Mouse (Mus musculus): ENCODE data around the gene Lrch1. TPM values are rescaled to one million over a fixed set of nuclear protein-coding genes. Genes with fewer than 3 reads are reported as not detected.

Gene Lrch1
- total RNA-seq, 2 experiments from 2014 or later, result 40.9 to 43.4 TPM

- intact Hi-C loops (cut with DNase I), result no loop called here
- no peak for DNase-seq
Measured at GRCm38 (mm10) chr14:74864805-74865483, 82.7 kb downstream of the Lrch1 start.

- DNase-seq, result no peak
- intact Hi-C loops (cut with DNase I), result no loop called here
Measured at GRCm38 (mm10) chr14:74861456-74861855, 86.2 kb downstream of the Lrch1 start.

DNA sequence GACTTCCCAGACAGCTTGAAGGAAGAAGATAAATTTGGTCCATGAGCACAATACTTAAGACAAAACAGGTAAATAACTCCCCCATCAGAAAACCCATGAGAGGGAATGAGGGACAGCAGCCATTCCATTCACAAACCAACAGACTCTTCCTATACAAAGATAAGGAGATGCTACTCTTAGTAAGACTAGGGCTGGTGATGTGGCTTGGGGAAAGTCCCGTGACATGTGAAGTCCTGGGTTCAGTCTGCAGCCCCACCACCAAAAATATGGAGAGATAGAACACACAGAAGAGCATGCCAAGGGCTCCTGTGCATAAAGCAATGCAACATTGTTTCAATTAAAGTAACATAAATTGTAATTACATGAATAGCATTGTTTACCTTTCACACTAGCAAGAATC, 88.5 kb downstream of the Lrch1 start:
- intact Hi-C loops (cut with DNase I), result no loop called here
- no peak for DNase-seq

DNA sequence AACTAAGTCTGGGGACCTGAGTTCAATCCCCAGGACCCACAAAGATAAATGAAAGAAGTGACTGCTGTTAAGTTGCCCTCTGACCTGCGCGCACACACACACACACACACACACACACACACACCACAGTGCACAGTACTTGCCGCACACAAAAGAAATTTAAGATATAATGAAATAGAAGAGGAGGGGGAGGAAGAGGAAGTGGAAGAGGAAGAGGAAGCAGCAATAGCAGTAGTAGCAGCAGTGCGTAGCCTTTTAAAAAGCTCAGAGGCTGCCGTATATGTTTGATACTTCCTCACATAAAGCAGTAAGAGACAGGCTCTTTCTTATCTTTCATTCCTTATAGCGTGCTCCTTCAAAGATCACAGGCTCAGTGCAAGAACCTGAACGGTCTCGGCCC, 92.2 kb downstream of the Lrch1 start:
- no peak for DNase-seq

DNA sequence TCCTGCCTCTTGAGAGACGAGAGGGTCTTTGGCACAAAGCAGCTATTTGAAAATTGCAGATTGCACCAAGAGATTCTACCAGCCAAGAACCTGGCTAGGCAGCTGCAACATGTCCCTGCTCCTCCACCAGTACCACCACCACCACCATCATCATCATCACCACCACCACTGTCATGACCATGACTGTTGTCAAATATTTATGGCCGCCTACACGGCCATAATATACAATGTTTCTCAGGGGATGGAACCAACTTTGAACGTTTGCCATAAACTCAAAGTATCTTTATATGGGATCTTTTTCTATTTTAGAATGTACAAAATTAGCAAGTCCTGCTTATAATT, 93.9 kb downstream of the Lrch1 start:
- intact Hi-C loops (cut with DNase I), result no loop called here
- no peak for DNase-seq

More for the DNA sequence above, 92.2 kb downstream of the Lrch1 start:
- intact Hi-C loops (cut with DNase I), result no loop called here

DNA sequence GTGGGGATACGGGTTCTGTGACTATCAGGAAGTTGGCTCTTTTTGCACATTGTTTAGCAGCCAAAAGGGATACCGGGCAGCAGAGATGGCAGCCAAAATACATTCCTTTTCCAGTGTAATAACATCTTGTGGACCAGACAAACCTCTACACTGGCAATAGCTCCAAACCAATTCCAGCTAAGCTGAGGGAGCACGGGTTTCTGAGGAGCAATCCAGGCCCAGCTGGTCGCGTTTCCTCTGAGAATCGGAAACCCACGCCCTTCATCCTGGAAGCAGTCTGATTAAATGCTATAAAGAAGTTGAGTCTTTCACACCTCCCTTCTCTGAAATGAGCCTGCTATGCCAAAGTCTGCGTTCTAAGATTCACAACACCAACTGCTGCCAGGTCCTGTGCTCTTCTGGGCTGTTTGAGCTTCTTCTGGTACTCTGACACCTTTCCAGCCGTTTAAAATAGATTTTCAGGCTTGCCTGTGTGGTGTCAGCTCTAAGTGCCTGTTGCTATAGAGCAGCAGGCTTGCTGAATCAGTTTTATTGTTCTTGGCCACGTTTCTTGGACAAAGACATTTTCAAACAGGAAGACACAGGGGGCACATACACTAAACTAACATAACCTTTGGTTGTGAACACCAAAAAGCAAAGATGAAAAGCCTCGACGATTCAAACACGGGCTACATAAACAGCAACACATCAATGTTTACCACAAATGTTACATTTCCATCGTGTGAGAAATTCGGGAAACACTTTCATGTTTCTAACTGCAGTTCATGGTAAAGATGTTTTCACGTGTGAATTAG, 94.5 kb downstream of the Lrch1 start:
- DNase-seq, result no peak
- intact Hi-C loops (cut with DNase I), result no loop called here

- no peak for DNase-seq
- intact Hi-C loops (cut with DNase I), result no loop called here
Measured at GRCm38 (mm10) chr14:74851866-74852265, 95.8 kb downstream of the Lrch1 start.

GRCm38 (mm10) chr14:74849020-74849419, 98.7 kb downstream of the Lrch1 start:
- intact Hi-C loops (cut with DNase I), result no loop called here
- DNase-seq, result no peak

DNA sequence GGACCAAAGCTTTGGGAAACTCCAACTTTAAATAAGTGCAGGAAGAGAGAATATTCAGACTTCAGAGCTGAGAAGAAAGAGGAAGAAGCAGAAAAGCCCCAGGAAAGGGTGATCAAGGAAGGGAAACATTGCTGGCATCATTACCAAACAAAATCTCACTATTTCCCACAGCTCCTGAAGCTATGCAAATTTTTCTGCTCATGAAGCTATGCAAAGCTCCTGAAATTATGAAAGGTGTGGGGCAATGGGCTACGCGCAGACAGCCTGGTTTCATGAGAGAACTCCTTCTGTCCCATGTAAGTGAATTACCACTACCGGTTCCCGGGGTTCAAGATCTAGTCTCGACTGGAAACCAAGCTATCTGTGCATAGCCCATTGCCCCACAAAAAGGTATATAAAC, 99.5 kb downstream of the Lrch1 start:
- no peak for DNase-seq
- intact Hi-C loops (cut with DNase I), result no loop called here

GRCm38 (mm10) chr14:74847311-74848133, 100.2 kb downstream of the Lrch1 start:
- intact Hi-C loops (cut with DNase I), result no loop called here
- no peak for DNase-seq

- DNase-seq, result no peak
- intact Hi-C loops (cut with DNase I), result no loop called here
Measured at GRCm38 (mm10) chr14:74846668-74847067, 101.0 kb downstream of the Lrch1 start.

DNA sequence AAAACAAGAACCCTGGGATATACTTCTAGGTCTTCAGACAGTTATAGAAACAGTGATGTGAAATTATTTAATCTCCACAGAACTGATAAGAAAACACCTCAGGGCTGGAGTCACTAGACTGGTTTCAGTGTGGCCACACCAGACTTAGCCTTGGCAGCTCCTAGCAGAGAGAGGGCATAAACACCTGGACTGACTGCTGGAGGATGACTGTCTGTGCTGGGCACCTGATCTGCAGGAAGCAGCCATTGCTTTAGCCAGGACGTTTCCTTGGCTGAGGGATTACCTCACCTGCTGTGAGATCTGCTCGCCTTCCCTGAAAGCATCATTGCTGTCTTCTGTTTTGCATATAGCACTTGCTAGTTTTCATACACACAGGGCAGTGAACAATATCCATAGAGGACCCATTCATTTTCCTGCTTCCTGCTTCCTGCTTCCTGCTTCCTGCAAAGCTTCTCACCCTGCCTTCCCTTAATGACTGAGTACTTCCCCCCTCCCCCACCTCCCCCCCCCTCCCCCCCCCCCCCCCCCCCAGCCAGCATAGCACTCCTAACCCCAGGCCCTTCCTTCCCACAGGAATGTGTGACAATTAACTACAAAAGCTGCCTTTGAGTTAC, 101.9 kb downstream of the Lrch1 start:
- intact Hi-C loops (cut with DNase I), result no loop called here
- DNase-seq, result no peak

- intact Hi-C loops (cut with DNase I), result no loop called here
- no peak for DNase-seq
Measured at GRCm38 (mm10) chr14:74841708-74842107, 106.0 kb downstream of the Lrch1 start.

- no peak for DNase-seq
- intact Hi-C loops (cut with DNase I), result no loop called here
Measured at GRCm38 (mm10) chr14:74841297-74841696, 106.4 kb downstream of the Lrch1 start.

- intact Hi-C loops (cut with DNase I), result no loop called here
- no peak for DNase-seq
Measured at GRCm38 (mm10) chr14:74840820-74841219, 106.9 kb downstream of the Lrch1 start.

GRCm38 (mm10) chr14:74840328-74840727, 107.3 kb downstream of the Lrch1 start:
- intact Hi-C loops (cut with DNase I), result no loop called here
- no peak for DNase-seq

DNA sequence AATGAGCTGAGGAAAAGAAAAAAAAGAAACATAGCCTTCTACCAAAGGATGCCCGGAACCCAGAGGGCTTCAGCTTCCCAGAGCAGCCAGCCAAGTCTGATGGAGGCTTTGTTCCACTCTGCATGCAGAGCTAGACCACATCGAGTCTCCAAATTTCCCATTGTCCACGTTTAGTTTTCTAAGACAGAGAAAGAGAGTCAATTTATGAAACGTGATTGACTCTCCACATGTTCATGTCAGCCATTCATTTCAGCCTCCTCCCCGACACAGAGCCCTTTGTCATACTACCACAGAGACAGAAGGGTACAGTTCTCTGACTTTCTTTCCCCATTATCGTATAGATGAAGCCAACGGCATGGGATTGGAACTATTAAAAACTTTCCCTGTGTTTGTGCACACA, 108.9 kb downstream of the Lrch1 start:
- intact Hi-C loops (cut with DNase I), result no loop called here
- no peak for DNase-seq

DNA sequence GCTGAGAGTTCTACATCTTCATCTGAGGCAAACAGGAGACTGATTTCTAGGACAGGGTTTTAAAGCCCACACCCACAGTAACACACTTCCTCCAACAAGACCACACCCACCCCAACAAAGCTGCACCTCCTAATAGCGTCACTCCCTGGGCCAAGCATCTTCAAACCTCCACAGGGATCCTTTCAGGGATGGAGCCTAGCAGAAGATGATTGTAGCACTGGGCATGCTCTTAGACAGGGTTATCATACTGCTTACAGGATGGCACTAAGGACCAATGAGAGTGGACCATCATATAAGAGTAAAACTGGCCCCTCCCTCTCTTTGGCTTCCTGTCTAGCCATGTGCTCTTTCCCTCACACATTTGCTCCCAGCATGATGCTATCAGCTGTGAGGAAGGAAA, 112.7 kb downstream of the Lrch1 start:
- no peak for DNase-seq
- intact Hi-C loops (cut with DNase I), result no loop called here

- intact Hi-C loops (cut with DNase I), result no loop called here
- DNase-seq, result no peak
Measured at GRCm38 (mm10) chr14:74834215-74834614, 113.5 kb downstream of the Lrch1 start.

- intact Hi-C loops (cut with DNase I), result no loop called here
Measured at GRCm38 (mm10) chr14:74831653-74832052, 116.0 kb downstream of the Lrch1 start.

DNA sequence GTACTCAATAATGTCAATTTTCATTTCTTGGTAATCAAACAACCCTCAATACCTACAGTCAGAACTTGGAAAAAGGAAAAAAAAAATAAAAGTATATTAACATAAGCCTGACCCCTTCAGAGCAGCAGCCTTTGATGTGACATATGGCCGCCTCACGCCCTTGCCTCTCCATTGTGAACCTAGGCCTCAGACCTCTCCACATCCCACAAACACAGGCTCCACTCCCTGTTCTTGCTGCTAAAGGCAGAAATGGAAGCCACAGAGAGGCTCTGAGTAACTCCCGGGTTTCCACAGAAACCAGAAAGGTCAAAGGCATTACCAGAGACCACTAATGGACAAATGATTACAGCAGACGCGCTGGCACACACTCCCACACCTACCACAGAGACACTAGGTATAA, 116.6 kb downstream of the Lrch1 start:
- intact Hi-C loops (cut with DNase I), result no loop called here
- no peak for DNase-seq

More at GRCm38 (mm10) chr14:74831653-74832052, 116.0 kb downstream of the Lrch1 start:
- no peak for DNase-seq

Measured in left cerebral cortex, postnatal 4 days (tissue).